Mouse (Mus musculus) heart, postnatal 14 days (tissue): ENCODE data around the gene Serinc5. TPM values are rescaled to one million over a fixed set of nuclear protein-coding genes. Genes with fewer than 3 reads are reported as not detected.
A peak's percentile ranks its signal among the peaks of the same experiment; 100 is the strongest.
"Not testable (repeated sequence)": the region's sequence is repeated elsewhere in the genome, so short reads cannot be mapped to it uniquely, and the experiment has no call there.

Source experiments
- DNase-seq, 2 experiments: peaks; one replicate each; pipeline ENCODE4 v3.0.0; 2021 to 2022
- intact Hi-C: fragments of 180-260 bp; cut with DNase I; formaldehyde crosslinking; loops from one replicate; pipeline ENCODE4 v1.15.1; 2025
- long read RNA-seq, 2 experiments: library from polyadenylated mRNA; stranded (forward); transcript quantifications; one replicate each; pipeline ENCODE4 v2.0.0; 2021
- total RNA-seq, 2 experiments: library from RNA; stranded (reverse); gene quantifications; 2 replicates each; pipeline ENCODE4 v1.2.3; 2021

Serinc5 gene
- 10 to 100 TPM; 27.2 to 28.4 TPM for total RNA-seq
- long read RNA-seq, experiment 1, full-length matches to known transcripts: 22 of 24 reads
- long read RNA-seq, experiment 1, partial matches to known transcripts: 0 of 24 reads
- long read RNA-seq, experiment 1, other reads (novel, unspliced or antisense): 2 of 24 reads
- long read RNA-seq, experiment 2, full-length matches to known transcripts: 20 of 31 reads
- long read RNA-seq, experiment 2, partial matches to known transcripts: 1 of 31 reads
- long read RNA-seq, experiment 2, other reads (novel, unspliced or antisense): 10 of 31 reads

DNA sequence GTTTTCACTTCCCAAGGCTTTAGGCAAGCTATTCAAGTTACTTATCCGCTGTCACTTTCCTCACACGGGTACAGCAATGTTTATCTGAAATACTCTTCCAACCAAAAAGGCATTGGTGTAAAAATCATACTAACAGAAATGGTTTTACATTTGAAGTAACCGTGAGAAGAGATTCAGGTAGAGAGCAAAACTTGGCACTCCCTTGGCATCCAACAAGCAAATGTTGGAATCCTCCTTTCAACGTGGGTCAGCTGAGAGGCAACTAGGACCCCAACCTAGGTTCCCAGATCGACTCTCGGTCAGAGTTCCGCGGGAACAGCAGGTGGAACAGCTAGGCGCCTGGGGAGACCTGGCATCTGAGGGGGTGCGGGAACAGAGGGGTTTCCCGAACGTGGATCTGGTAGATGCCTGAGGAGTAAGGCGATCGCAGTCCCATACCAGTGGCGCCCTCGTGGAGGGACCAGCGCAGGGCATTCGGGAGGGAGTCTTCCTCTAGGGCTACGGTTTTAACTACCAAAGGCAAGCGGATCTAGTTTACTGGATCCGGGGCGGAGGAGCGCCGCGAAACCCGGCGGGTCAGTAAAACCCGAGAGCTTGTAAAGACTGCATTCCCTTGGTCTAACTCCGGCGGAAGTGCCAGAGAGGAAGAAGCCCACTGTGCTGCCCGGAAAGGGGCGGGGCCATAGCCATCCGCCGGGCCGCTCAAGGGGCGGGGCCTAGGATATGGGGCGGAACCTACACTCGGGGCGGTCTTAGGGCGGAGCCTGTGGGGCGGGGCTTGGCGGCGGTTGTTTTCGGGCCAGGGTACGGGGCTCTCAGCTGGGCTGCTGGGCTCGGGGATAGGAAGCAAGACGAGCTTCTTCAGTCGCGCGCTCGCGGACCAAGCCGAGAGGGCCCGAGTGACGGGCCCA is at the start of gene Serinc5:
TSS of gene Serinc5 (plus strand) at position 781 of the 911 bp plus-strand sequence.
- intact Hi-C loops: loop anchor here (5.0 kb wide), 2 partner anchors 62 to 92 kb away; no protein-coding TSS in a partner anchor
- DNase-seq: peak; percentile 99 to 100

DNA sequence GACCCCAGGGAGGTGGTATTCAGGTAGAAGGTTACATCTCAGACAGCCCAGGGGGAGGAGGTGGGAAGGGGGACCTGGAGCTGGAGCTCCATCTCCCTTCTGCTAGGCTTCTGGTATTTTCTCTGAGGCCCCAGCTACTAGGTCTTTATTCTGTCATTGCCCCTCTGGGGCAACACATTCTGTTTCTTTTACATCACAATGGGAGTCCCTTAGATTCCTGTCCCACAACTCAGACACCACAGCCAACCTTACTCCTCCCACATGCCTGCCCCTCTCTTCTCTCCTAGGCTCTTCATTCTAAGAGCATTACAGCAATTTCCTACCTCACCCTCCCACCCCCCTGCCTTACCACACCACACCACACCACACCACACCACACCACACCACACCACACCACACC is 34.8 kb upstream of the Serinc5 start, which contains the start of gene Spz1:
TSS of gene Spz1 (minus strand) at position 101 of the 400 bp plus-strand sequence.
- intact Hi-C loops: no loop called here
- DNase-seq: no peak

DNA sequence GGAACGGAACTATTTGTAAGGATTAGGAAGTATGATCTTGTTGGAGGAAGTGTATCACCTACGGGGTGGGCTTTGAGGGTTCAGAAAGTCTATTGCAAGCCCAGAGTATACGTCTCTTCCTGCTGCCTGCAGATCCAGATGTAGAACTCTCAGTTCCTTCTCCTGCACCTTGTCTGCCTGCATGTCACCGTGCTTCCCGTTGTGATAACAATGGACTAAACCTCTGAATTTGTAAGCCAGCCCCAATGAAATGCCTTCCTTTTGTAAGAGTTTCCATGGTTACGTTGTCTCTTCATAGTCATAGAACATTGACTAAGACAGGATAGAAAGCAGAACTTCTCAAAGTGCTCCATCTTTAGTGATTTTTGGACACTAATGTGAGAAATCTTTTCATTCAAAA is 34.2 kb upstream of the Serinc5 start:
- no peak for DNase-seq
- intact Hi-C loops: no loop called here

DNA sequence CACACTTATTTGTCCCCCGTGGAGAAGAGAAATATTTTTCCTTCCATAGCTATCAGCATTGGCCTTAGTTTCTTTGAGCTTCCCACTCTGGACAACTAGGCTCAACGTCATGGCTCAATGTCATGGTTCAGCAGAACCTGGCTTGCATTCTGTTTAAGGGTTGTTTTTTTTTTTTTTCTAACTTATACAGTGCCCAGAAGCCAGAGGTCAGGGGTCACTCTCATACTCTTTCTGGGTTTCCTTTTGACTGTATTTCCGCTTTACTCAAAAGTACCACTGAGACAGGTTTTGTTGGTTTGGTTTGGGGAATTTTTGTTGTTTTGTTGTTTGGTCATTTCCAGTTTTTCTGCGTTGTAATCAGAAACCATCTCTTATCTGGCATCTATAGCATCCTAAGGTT is 32.7 kb upstream of the Serinc5 start:
- intact Hi-C loops: no loop called here
- no peak for DNase-seq

DNA sequence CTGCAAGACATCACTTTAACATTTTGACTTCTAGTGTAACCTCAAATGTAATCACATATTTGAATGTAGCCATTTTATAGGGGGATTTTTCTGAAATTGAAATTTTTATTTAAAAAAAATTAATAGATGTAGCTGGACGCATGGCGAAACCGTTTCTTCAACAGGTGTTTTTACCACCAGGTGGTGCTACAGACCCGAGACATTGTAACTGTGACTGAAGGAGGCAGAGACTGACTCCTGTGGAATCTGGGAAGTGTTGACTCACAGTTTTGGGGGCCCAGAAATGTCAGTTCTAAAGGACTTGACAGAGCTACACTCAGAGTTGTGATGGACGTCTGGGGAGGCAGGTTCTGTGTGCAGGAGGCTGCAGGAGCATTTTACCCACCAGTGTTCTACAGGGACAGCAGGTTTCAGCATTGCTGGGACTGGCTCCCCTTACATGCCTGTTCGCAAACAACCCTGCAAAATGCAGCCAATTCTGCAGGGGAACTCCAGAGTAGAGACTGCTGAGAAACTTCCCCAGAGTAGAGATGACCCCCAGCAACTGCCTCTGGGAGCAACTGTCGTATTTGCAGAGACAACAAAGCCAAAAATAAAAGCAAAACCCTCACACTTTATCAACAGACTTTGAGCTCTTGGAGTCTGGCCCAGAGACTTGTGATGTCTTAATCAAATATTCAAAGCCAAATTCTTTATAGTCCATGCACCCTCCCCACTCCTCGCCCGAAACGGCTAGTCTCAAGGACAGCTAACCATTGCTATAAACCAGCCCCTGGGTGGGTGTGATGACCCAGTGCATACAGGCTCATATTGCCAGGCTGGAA is 30.5 kb upstream of the Serinc5 start:
- intact Hi-C loops: loop anchor here (1.0 to 10.0 kb wide), 2 partner anchors 160 to 664 kb away; no protein-coding TSS in a partner anchor
- peak; percentile 74 to 86 for DNase-seq

DNA sequence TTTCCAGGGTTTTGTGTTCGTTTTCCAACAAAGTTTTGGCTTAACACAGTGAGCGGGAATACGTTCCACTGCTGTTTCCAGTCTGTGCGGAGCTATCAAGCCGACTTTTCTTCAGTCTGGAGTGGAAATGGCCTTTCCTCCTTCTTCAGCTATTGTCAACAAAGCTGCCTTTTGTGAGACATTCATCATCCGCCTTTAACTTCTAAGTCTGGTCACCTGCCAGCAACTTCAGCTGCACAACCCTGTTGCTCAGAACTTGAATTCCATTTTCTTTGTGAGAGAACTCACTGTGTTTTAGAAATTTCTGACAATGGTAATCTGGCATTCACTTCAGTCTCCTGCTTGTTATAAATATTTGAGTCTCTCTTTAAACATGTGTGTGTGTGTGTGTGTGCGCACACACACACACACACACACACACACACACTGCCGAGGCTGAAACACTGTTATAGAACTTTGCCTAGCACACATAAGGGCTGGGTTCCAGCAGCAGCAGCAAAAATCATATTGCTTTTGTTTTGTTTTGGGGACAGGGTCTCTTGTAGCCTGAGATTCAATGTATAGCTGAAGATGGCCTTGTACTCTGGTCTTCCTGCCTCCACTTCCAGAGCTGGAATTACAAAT is 26.7 kb upstream of the Serinc5 start:
- intact Hi-C loops: loop anchor here (10.0 kb wide), 1 partner anchor 661 kb away; no protein-coding TSS in a partner anchor
- peak; percentile 16 to 49 for DNase-seq

DNA sequence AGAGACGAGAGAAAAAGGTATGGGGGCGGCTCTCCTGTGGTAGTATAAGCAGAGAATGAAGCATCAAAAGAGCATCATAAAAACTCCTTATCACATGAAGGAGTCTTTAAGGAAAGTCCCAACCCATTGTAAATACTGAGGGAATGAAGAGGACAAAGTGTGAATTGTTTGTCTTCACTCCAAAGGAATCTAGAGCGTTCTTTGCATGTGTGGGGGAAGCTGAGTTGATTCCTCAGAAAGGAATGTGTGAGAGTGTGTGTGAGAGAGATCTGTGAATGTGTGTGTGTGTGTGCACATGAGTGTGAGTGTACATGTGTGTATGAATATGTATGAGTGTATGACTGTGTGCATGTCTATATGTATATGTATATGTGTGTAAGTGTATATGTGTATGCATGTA is 22.2 kb upstream of the Serinc5 start:
- intact Hi-C loops: loop anchor here (10.0 kb wide), 1 partner anchor 656 kb away; no protein-coding TSS in a partner anchor
- no peak for DNase-seq

DNA sequence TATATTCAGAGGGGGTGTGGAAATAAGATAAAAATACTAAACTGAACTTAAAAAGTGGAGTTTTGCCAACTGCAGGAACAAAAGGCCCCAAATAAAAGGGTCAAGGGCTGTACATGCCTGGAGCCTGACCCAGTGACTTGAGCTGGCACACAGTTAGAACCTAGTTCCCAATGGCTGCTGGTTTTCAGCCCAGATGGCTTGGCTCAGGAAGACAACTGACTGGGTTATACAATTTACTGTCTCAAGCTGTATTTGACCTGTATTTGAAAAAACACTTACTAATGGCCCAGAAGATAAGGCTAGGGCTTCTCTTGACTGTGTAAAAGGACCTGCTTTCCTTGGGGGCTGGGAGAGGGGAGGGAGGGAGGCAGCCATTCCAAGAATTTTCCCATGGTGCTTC is 21.6 kb upstream of the Serinc5 start:
- peak; percentile 14 to 28 for DNase-seq
- intact Hi-C loops: loop anchor here (10.0 kb wide), 1 partner anchor 656 kb away; no protein-coding TSS in a partner anchor

DNA sequence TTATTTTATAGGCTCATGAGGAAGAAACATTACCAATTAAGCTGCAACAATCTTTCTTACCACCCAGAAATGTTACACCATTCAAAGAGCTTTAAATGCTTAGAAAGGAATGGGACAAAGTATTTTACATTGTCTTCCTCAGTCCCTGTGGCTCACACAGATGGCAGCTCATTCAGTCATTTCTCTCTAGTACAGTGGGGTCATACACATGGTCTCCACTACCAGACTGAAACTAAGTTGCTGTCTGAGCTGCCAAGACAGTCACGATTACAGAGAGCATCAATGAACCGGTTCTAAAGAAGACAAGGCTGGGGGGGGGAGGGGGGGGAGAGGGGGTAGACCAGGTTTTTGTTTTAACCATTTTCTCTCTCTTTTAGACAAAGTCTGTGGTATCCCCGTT is 19.7 kb upstream of the Serinc5 start:
- DNase-seq: no peak
- intact Hi-C loops: no loop called here

DNA sequence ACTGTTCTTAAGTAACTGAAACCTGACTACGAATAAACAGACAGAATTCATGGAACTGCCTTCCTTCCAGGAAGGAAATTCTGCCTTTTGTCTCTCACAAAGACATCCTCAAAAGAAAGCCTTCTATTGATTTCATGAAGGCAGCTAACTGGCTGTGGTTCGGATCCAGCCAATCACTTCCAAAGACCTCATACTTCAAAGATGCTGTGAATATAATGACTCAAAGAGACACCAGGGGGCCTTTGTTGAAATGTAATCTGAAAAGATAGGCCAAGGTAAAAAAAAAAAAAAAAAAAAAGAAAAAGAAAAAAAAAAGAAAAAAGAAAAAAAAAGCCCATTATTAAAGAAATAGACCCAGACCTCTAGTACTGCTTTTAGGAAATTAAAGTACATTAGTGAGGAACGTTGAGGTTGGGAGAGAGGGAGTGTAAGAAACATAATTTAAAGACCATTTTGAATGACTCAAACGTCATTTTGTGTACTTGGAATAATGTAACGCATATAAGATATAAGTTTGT is 18.6 kb upstream of the Serinc5 start:
- intact Hi-C loops: no loop called here

DNA sequence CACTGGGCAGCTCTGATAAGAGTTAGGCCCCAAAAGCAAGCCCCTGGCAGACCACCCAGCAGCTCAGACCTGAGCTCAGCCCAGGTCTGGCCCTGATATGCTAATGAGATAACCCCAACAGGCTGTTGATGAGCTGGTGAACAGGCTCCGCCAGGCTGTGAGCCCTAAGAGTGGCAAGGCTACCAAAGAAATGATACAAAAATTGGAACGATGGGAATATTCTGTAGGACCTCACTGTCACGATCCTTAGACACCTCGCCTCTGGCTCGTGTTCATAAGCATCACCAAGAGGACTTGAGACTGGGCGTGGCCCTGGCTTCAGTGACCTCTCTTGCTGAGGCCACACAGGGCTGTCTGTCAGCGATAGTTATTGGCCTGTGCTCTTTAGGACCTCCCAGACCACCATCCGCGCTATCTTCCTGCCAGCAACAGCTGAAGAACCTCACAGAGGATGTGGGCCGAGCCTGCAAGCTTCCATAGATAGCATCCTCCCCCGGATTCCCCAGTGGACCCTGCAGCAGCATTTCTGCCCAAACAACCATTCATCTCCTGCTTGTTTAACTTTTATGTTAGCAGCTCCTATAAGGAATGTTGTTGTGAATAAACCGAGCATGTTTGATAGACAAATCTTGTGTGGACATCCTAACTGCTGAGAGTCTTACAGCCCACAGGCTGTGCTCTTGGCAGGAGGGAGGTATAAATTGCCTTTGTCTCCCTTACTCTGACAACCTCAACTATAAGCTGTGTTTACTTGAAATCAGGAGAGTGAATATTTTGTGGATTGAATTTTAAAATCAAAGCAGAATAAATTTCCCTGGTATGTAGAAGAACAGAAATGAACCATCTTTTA is 17.9 kb upstream of the Serinc5 start:
- intact Hi-C loops: no loop called here
- peak; percentile 55 to 71 for DNase-seq

More for the DNA sequence above, 18.6 kb upstream of the Serinc5 start:
- DNase-seq: no peak

DNA sequence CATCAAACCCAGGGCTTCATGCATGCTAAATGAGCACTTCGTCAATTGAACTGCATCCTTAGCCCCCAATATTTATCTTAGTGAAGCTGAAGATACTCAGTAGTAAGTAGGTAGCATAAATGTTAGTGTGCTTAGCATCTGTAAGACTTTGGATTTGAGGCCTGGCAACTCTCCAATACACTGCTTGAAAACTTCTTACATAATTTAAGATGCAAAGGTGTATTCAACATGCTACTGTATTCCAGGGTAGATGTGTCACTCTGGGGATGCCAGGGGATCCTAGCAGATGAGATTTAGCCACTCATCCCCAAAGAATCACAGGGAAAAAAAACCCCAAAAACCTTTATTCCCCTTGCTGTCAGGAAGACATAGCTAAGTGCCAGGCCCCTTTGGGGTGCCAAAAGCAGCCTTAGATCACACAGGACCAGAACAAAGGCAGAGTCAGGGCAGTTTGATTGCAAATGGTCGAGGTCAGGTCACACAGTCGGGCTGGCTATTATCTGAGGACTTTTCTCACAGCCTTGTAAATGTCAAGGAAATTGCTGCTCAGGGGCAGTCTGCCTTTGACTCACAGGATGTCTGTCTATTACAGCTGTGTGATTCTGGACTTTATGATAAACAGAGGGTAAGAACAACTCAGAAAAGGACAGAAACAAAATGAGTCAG is 17.0 kb upstream of the Serinc5 start:
- intact Hi-C loops: no loop called here

DNA sequence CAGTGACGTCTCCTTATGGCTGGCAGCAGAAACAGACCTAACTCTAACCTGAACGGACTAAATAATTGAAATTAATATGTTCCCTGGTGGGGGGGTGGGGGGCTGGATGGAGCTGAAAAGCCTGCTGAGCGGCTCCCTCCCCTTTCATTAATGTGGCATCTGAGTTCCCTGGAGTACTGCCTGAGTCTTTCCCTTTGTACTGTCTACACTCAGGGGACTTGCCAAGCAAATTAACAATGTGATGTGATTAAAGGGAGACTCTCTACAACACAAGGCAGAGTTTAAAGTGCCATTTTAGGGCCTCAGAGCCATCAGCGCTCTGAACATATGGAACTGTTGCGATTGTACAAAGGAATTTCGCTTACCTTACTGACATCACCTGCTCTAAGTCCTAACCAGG is 16.4 kb upstream of the Serinc5 start:
- no peak for DNase-seq
- intact Hi-C loops: no loop called here

More for the DNA sequence above, 17.0 kb upstream of the Serinc5 start:
- no peak for DNase-seq

DNA sequence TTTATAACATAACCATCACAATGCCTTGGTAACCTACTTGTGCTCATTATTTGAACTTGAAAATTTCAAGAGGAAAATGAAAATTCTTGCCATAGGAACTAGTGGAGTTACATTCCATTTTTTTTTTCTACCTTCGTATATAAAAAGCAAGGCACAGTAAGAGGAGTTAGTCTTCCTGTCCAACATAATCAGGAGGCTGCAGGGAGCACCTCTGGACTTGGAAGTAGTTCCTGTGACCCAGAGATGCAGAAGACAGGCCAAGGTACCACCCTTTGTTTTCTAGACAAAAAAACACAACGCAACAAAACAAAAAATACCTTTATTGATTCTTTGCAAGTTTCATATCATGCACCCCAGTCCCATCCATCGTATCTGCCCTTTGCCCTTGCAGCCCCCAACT is 16.0 kb upstream of the Serinc5 start:
- no peak for DNase-seq
- intact Hi-C loops: no loop called here

DNA sequence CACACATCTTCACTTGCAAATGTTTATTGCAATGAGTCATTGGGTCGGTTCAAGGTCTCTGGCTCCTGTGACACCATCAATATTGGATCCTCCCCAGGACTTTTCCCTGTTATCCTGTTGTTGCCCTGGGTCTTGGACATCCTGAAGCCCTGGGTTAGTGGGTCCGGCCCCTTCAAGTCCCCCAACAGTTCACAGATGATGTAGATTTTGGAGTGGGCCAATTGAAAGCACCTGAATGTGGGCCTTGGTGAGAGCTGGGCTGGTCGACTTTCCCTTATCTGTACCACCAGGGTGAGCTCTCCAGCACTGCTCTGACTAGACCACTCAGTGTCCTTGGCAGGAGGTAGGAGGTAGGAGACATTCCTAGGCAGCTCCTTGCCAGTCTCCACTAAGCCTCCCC is 15.5 kb upstream of the Serinc5 start:
- DNase-seq: no peak
- intact Hi-C loops: no loop called here

DNA sequence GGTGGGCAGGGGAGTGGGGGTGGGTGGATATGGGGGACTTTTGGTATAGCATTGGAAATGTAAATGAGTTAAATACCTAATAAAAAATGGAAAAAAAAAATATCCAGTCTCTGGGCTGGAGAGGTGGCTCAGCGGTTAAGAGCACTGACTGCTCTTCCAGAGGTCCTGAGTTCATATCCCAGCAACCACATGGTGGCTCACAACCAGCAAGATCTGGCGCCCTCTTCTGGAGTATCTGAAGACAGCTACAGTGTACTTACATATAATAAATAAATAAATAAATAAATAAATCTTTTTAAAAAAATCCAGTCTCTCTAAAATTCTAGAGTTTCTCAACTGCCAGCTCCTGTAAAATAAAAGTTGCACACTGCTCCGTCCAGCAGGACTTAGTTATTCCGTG is 5.6 kb upstream of the Serinc5 start:
- intact Hi-C loops, DNase-seq: not testable (repeated sequence)

DNA sequence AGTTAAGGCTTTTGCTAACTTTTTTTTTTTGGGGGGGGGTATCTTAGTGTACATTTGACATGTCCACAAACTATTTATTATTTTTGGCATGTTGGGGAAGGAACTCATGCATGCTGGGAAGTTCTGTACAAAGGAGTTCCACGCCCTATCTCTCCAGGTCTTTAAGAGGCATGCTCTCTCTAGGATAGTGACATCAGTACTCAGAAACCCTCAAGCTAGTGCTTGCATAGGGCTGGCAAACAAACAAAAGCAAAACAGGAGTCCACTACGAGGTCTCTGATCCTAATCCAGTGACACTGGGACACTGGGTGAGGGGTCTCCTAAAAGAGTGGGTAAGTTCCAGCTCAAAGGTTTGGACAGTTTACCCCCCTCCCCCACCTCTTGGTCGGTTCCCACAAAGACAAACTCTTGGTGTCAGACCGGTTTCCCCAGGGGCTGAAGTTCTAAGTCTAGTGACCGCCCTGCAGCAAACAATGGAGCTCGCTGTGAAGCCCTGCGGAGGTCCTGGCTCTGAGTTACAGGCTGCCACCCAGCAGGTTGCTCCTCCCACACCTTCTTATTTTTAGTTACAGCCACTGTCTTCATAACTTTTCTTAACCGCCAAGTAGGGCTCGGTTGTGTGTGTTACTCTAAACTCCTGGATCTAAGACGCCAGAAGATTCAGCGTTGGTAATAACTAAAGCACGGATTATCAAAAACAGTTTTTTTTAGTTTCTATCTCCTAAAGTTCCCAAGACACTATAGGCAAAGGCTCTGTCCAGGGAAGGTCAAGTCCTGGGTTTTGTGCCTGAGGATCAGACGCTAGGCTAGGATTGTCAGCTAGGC is 1.2 kb upstream of the Serinc5 start:
- intact Hi-C loops: loop anchor here (5.0 kb wide), 2 partner anchors 63 to 93 kb away; no protein-coding TSS in a partner anchor
- DNase-seq: peak; percentile 59 to 68
